Mouse (Mus musculus) stomach, embryonic 14.5 days (tissue): ENCODE data around the gene Prss21. TPM values are rescaled to one million over a fixed set of nuclear protein-coding genes. Genes with fewer than 3 reads are reported as not detected.

Experiments used
- ATAC-seq: fragments of 200-750 bp; cut with Nextera tagmentation; 2 replicates; pipeline ENCODE4 v1.8.0; 2017; ENCODE audit warnings: low read depth, moderate TSS enrichment; ENCODE audit not compliant: insufficient number of reproducible peaks, insufficient read depth, low FRiP score
- H3K27ac ChIP-seq: fragments of 300-500 bp; sonication (generic); 2 replicates; pipeline ENCODE4 v1.5.1; 2014; ENCODE audit warnings: mild to moderate bottlenecking, low read length, moderate library complexity, mixed read lengths
- H3K27me3 ChIP-seq: fragments of 300-500 bp; sonication (generic); 2 replicates; pipeline ENCODE4 v1.6.1; 2014; ENCODE audit warnings: low read length, control low read depth, mixed read lengths; ENCODE audit not compliant: control insufficient read depth, insufficient read depth
- H3K36me3 ChIP-seq: fragments of 300-500 bp; sonication (generic); 2 replicates; pipeline ENCODE4 v1.6.1; 2014; ENCODE audit warnings: mild to moderate bottlenecking, control low read depth, low read length, moderate library complexity, mixed read lengths; ENCODE audit not compliant: control insufficient read depth, insufficient read depth
- H3K4me1 ChIP-seq: fragments of 300-500 bp; sonication (generic); 2 replicates; pipeline ENCODE4 v1.6.1; 2014; ENCODE audit warnings: low read length, control low read depth, mixed read lengths; ENCODE audit not compliant: control insufficient read depth, insufficient read depth
- H3K4me2 ChIP-seq: fragments of 300-500 bp; sonication (generic); replicated peaks from 2 replicates; pipeline ENCODE4 v1.6.1; 2014; ENCODE audit warnings: low read depth, low read length, control low read depth
- H3K4me3 ChIP-seq: fragments of 300-500 bp; sonication (generic); 2 replicates; pipeline ENCODE4 v1.5.1; 2014; ENCODE audit warnings: low read depth, low read length, control low read depth
- H3K9ac ChIP-seq: fragments of 300-500 bp; sonication (generic); replicated peaks from 2 replicates; pipeline ENCODE4 v1.6.1; 2014; ENCODE audit warnings: low read depth, mild to moderate bottlenecking, control low read depth, low read length, moderate library complexity, mixed read lengths
- H3K9me3 ChIP-seq: fragments of 300-500 bp; sonication (generic); 2 replicates; pipeline ENCODE4 v1.6.1; 2016; ENCODE audit warnings: low read depth, low read length, control low read depth; ENCODE audit not compliant: control insufficient read depth
- WGBS: fragments of 180-500 bp; shearing (Covaris S2); extraction: QIAGEN DNeasy Blood & Tissue Kit; methylation state at CpG from one replicate; pipeline ENCODE4 v1.1.7; 2014; 5-methylcytosine and 5-hydroxymethylcytosine counted together
- polyA plus RNA-seq: library from polyadenylated mRNA; unstranded; fragments of >200 nt; fragmentation: Nextera tagmentation; extraction: Ambion mirVana; gene quantifications from 2 replicates; pipeline ENCODE4 v1.2.1, GENCODE M21; 2014

The Prss21 gene
- polyA plus RNA-seq, 1 experiment from 2014 or later, result not detected

- Histone ChIP-seq H3K4me3 (peak overlapping the region; percentile 82), H3K27ac (peak overlapping the region; percentile 77), H3K9me3 (no peaks in the 10 kb centered on the region), H3K4me2 (peak overlapping the region; percentile 90), H3K9ac (peak overlapping the region; percentile 86), H3K36me3 (peaks cover 35% of the 10 kb centered on the region), H3K27me3 (no peaks in the 10 kb centered on the region), H3K4me1 (peaks cover 8% of the 10 kb centered on the region)
- peak; percentile 79 for ATAC-seq
- WGBS, result under 1% methylated on average over 40 of the region's 47 CpGs
These were observed 39.4 kb upstream of the Prss21 start for GRCm38 (mm10) chr17:23828271-23829001.

GRCm38 (mm10) chr17:23829064-23829619 lies 38.7 kb upstream of the Prss21 start, which contains the start of gene Elob:
Elob (minus strand) TSS chr17:23829136.
- ATAC-seq, result peak; percentile 94
- peaks cover 8% of the 10 kb centered on the region for H3K4me1 ChIP-seq
- H3K9me3 ChIP-seq, result no peaks in the 10 kb centered on the region
- H3K27me3 ChIP-seq, result no peaks in the 10 kb centered on the region
- H3K4me3 ChIP-seq, result peak within 1 kb of the TSS; percentile 82
- 1% methylated on average over 41 of the region's 42 CpGs for WGBS
- peaks cover 29% of the 10 kb centered on the region for H3K36me3 ChIP-seq
- H3K27ac ChIP-seq, result peak within 1 kb of the TSS; percentile 92
- H3K9ac ChIP-seq, result peak within 1 kb of the TSS; percentile 86
- peak within 1 kb of the TSS; percentile 90 for H3K4me2 ChIP-seq

GRCm38 (mm10) chr17:23831201-23831600 lies 36.7 kb upstream of the Prss21 start:
- Histone ChIP-seq H3K9ac (no peak overlapping the region), H3K36me3 (peaks cover 11% of the 10 kb centered on the region), H3K27me3 (no peaks in the 10 kb centered on the region), H3K4me2 (no peak overlapping the region), H3K27ac (no peak overlapping the region), H3K4me1 (peaks cover 8% of the 10 kb centered on the region), H3K9me3 (no peaks in the 10 kb centered on the region), H3K4me3 (no peak overlapping the region)
- WGBS, result 97% methylated on average over 1 of the region's 1 CpGs
- no peak for ATAC-seq

GRCm38 (mm10) chr17:23836006-23836575 lies 31.8 kb upstream of the Prss21 start, which contains the start of gene Prss33:
Prss33 (minus strand) TSS chr17:23836056.
- no peak within 1 kb of the TSS for H3K27ac ChIP-seq
- no peaks in the 10 kb centered on the region for H3K27me3 ChIP-seq
- H3K4me2 ChIP-seq, result no peak within 1 kb of the TSS
- H3K9ac ChIP-seq, result no peak within 1 kb of the TSS
- ATAC-seq, result no peak
- WGBS, result 68% methylated on average over 8 of the region's 8 CpGs
- H3K4me3 ChIP-seq, result no peak within 1 kb of the TSS
- H3K9me3 ChIP-seq, result no peaks in the 10 kb centered on the region
- no peaks in the 10 kb centered on the region for H3K36me3 ChIP-seq
- H3K4me1 ChIP-seq, result no peaks in the 10 kb centered on the region

- Histone ChIP-seq H3K4me2 (no peak overlapping the region), H3K4me3 (no peak overlapping the region), H3K36me3 (no peaks in the 10 kb centered on the region), H3K27me3 (no peaks in the 10 kb centered on the region), H3K27ac (no peak overlapping the region), H3K4me1 (no peaks in the 10 kb centered on the region), H3K9ac (no peak overlapping the region), H3K9me3 (no peaks in the 10 kb centered on the region)
- 33% methylated on average over 4 of the region's 4 CpGs for WGBS
- no peak for ATAC-seq
These were observed 26.7 kb upstream of the Prss21 start for GRCm38 (mm10) chr17:23841145-23841544.

GRCm38 (mm10) chr17:23843141-23843811 lies 24.6 kb upstream of the Prss21 start:
- no peak overlapping the region for H3K4me2 ChIP-seq
- H3K27ac ChIP-seq, result no peak overlapping the region
- H3K27me3 ChIP-seq, result no peaks in the 10 kb centered on the region
- no peaks in the 10 kb centered on the region for H3K9me3 ChIP-seq
- no peaks in the 10 kb centered on the region for H3K4me1 ChIP-seq
- 49% methylated on average over 23 of the region's 23 CpGs for WGBS
- peak; percentile 28 for ATAC-seq
- no peak overlapping the region for H3K4me3 ChIP-seq
- H3K36me3 ChIP-seq, result no peaks in the 10 kb centered on the region
- no peak overlapping the region for H3K9ac ChIP-seq

- 17% methylated on average over 19 of the region's 19 CpGs for WGBS
- Histone ChIP-seq H3K27me3 (no peaks in the 10 kb centered on the region), H3K36me3 (no peaks in the 10 kb centered on the region), H3K4me3 (no peak within 1 kb of the TSS; the same call in 1 of the 2 replicates), H3K4me2 (peak within 1 kb of the TSS; percentile 25; the same call in 1 of the 2 replicates), H3K9ac (no peak within 1 kb of the TSS), H3K27ac (no peak within 1 kb of the TSS), H3K4me1 (no peaks in the 10 kb centered on the region), H3K9me3 (no peaks in the 10 kb centered on the region)
- ATAC-seq, result no peak
These were observed 24.0 kb upstream of the Prss21 start, which contains the start of the genes Prss32 and Prss41 for GRCm38 (mm10) chr17:23843812-23844273. Prss32 (plus strand) TSS chr17:23843855. Prss41 (minus strand) TSS chr17:23844172.

GRCm38 (mm10) chr17:23850028-23850427 lies 17.8 kb upstream of the Prss21 start:
- no peaks in the 10 kb centered on the region for H3K36me3 ChIP-seq
- no peak for ATAC-seq
- H3K27me3 ChIP-seq, result no peaks in the 10 kb centered on the region
- 69% methylated on average over 2 of the region's 2 CpGs for WGBS
- no peaks in the 10 kb centered on the region for H3K9me3 ChIP-seq
- H3K9ac ChIP-seq, result no peak overlapping the region
- no peak overlapping the region for H3K27ac ChIP-seq
- H3K4me3 ChIP-seq, result no peak overlapping the region
- no peaks in the 10 kb centered on the region for H3K4me1 ChIP-seq
- no peak overlapping the region for H3K4me2 ChIP-seq
